Mouse (Mus musculus) gastrocnemius, adult 2 months (tissue): ENCODE data around the gene Abr. TPM values are rescaled to one million over a fixed set of nuclear protein-coding genes. Genes with fewer than 3 reads are reported as not detected.

Experiments used
- DNase-seq: peaks from one replicate; pipeline ENCODE4 v3.0.0; 2022
- H3K27ac ChIP-seq: fragments of 200-600 bp; 2 replicates; pipeline ENCODE4 v1.8.1; 2022; ENCODE audit warnings: mild to moderate bottlenecking
- H3K4me3 ChIP-seq: fragments of 200-600 bp; 2 replicates; pipeline ENCODE4 v1.8.1; 2022; ENCODE audit warnings: mild to moderate bottlenecking, moderate library complexity
- CTCF ChIP-seq: fragments of 200-600 bp; IDR thresholded peaks from 2 replicates; pipeline ENCODE4 v1.8.1; 2022; ENCODE audit warnings: antibody characterized with exemption, mild to moderate bottlenecking, moderate library complexity
- intact Hi-C: fragments of 180-260 bp; cut with DNase I; formaldehyde crosslinking; loops from one replicate; pipeline ENCODE4 v1.15.1; 2025
- total RNA-seq, 2 experiments: library from RNA; stranded (reverse); gene quantifications; 2 replicates each; pipeline ENCODE4 v1.2.3; 2021

Gene Abr
- total RNA-seq, 2 experiments from 2014 or later: 10.2 to 19.2 TPM

- intact Hi-C loops: no loop called here
- TF ChIP-seq CTCF: no peak
- peak; percentile 11 for DNase-seq
- Histone ChIP-seq H3K4me3 (no peak overlapping the region), H3K27ac (no peak overlapping the region)
Observed at GRCm38 (mm10) chr11:76467073-76467472, 155.0 kb downstream of the Abr start.

DNA sequence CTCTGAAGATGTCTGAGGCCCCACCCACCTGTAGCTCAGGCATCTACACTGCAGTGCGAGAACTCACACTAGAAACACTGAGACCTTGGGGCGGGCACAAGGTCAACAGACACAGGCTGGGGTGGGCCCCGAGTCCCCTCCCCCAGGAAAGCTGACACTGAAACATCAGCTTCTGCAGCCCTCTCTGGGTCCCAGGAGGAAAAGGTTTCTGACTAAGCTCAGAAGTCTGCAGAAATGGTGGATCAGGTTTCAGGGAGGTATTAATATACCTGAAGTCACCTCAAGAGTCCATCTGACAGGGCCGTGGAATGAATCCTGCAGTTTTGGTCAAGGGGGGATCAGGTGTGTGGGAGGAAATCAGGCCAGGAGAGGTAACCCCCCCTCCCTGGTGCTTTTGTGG is 156.2 kb downstream of the Abr start:
- intact Hi-C loops: no loop called here
- no peak for TF ChIP-seq CTCF
- H3K4me3 ChIP-seq: no peak overlapping the region
- no peak overlapping the region for H3K27ac ChIP-seq
- DNase-seq: peak; percentile 16

DNA sequence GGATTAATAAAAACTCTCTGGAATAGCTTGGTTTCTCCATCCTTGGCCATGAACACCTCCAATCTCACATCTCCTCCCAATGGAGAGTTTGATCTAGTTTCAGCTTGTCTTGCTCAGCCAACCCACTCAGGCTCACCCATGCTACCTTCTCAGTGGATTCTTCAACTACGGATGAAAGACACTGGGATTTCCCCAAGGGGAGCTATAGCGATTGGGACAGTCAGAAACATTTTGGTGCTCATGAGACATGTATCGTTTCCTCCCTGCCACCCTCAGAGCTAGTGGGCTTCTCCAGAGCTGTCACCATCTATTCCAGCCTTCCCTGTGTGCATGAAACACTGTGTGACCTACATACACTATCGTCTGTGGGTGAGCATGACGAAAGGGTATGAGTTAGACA is 160.4 kb downstream of the Abr start:
- H3K4me3 ChIP-seq: no peak overlapping the region
- H3K27ac ChIP-seq: no peak overlapping the region
- no peak for DNase-seq
- intact Hi-C loops: no loop called here
- no peak for TF ChIP-seq CTCF

GRCm38 (mm10) chr11:76461201-76461600 is 160.9 kb downstream of the Abr start:
- Histone ChIP-seq H3K4me3 (no peak overlapping the region), H3K27ac (no peak overlapping the region)
- DNase-seq: peak; percentile 2
- intact Hi-C loops: no loop called here
- TF ChIP-seq CTCF: no peak

DNA sequence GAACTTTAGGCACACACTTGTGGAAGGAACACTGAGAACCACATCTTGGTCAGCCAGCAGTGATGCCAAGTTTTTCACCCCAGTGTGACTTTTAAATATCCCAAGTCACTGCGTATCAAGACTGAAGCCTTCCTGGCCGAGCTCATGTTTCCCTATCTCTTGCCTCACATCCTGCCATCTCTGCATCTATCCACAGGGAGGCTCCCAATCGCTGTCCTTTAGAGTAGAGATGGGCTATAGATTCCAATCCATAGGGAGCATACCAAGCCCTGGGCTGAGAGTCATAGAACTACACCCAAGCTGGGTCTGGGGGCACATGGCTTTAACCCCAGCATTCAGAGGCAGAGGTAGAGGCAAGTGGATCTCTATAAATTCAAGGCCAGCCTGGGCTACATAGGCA is 162.6 kb downstream of the Abr start:
- Histone ChIP-seq H3K4me3 (no peak overlapping the region), H3K27ac (no peak overlapping the region)
- no peak for TF ChIP-seq CTCF
- DNase-seq: peak; percentile 3
- intact Hi-C loops: no loop called here

DNA sequence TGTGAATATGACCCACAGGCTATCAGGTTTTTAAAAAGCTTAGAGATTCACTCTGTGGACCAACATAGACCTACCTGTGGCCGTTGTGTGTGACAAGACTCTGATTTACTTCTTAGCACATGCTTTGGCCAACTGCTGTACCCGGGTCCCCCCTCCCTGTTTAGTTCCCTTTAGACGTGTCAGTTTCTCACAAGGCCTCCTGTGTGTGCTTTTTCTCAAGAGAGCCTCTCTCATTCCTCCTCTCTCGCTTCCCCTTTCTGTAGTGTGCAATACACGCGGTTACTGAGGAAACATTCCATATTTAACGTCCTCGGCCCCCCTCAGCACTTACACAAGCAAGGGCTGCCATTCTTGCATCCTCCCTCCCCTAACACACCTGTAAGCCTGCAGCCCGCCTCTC is 163.4 kb downstream of the Abr start:
- H3K4me3 ChIP-seq: no peak overlapping the region
- no peak for DNase-seq
- H3K27ac ChIP-seq: no peak overlapping the region
- no peak for TF ChIP-seq CTCF
- intact Hi-C loops: no loop called here

- Histone ChIP-seq H3K27ac (no peak overlapping the region), H3K4me3 (no peak overlapping the region)
- TF ChIP-seq CTCF: no peak
- DNase-seq: no peak
- intact Hi-C loops: loop anchor here (2.0 kb wide), 1 partner anchor 40 kb away; no protein-coding TSS in a partner anchor
Observed at GRCm38 (mm10) chr11:76456897-76457296, 165.2 kb downstream of the Abr start.

- Histone ChIP-seq H3K4me3 (no peak overlapping the region), H3K27ac (no peak overlapping the region)
- intact Hi-C loops: loop anchor here (2.0 kb wide), 1 partner anchor 41 kb away; no protein-coding TSS in a partner anchor
- peak; percentile 88 for DNase-seq
- no peak; the same call in 1 of the 2 replicates for TF ChIP-seq CTCF
Observed at GRCm38 (mm10) chr11:76456233-76456632, 165.9 kb downstream of the Abr start.

DNA sequence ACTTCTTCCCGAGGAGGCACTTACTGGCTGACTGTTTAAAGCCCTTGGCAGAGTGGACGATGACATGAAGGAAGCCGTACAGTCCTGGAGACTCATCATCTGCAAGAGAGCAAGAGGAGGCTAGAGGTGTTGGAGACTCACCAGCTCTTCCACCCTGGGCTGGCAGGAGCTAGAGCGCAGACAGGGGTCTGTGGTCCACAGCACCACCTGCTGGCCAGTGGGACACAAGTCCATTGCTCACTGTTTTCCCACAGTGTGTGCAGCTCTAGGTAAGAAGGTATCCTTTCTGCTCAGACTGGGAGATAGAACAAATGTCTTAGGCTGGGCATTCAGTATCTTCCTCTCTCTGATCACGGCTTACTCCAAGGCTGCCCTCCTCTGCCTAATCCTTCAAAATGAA is 167.6 kb downstream of the Abr start:
- peak; percentile 88 for DNase-seq
- intact Hi-C loops: loop anchor here (2.0 kb wide), 4 partner anchors 22 to 202 kb away; no protein-coding TSS in a partner anchor
- no peak overlapping the region for H3K4me3 ChIP-seq
- TF ChIP-seq CTCF: peak; percentile 96
- no peak overlapping the region for H3K27ac ChIP-seq

DNA sequence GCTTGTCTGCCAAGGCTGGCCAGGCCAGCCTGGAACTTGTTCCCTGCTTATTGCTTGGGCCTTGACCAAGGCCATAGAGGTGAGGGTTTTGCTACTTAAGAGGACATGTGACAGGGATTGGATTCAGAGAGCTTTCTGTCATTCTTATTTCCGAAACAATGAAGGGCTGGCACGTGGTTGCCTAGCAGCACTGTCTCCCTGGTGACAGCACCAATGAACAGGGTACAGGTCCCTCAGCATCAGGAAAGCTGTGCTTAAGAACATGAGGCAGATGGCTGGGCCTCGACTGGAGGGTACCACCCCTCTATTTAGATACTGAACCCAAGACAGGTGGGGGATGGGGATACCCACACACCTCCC is 171.9 kb downstream of the Abr start:
- intact Hi-C loops: no loop called here
- H3K4me3 ChIP-seq: no peak overlapping the region
- no peak for TF ChIP-seq CTCF
- peak overlapping the region; percentile 67 for H3K27ac ChIP-seq
- no peak for DNase-seq

GRCm38 (mm10) chr11:76449520-76450201 is 172.5 kb downstream of the Abr start:
- intact Hi-C loops: no loop called here
- Histone ChIP-seq H3K4me3 (no peak overlapping the region), H3K27ac (peak overlapping the region; percentile 67)
- TF ChIP-seq CTCF: no peak
- DNase-seq: peak; percentile 78

- no peak overlapping the region for H3K4me3 ChIP-seq
- intact Hi-C loops: no loop called here
Observed at GRCm38 (mm10) chr11:76446251-76446650, 175.9 kb downstream of the Abr start.

DNA sequence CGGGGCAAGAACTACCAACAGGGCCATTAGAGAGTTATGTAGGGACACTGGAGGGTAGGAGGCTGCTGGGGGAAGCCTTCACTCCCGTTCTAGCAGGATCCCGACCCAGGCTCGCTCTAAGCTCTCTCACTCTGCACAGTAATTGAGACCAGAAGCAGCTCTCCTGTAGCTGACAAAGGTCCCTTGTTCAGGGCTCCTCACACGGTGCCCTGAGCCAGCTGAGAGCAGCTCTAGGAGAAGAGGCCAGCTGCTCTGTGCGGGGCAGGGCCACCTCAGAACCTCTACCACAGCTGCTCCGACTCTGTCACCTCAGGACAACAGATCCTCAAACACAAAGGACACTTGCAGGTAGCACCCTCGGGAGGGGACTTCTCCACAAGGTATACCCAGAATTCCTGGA is 176.7 kb downstream of the Abr start:
- no peak for TF ChIP-seq CTCF
- no peak for DNase-seq
- intact Hi-C loops: no loop called here
- Histone ChIP-seq H3K27ac (no peak overlapping the region), H3K4me3 (no peak overlapping the region)

More at GRCm38 (mm10) chr11:76446251-76446650, 175.9 kb downstream of the Abr start:
- DNase-seq: no peak
- no peak for TF ChIP-seq CTCF
- H3K27ac ChIP-seq: 0 out of 2 replicates have a peak overlapping the region, but pooled peaks have one; percentile 36

GRCm38 (mm10) chr11:76439666-76440065 is 182.4 kb downstream of the Abr start:
- intact Hi-C loops: no loop called here
- H3K27ac ChIP-seq: no peak overlapping the region
- TF ChIP-seq CTCF: no peak
- H3K4me3 ChIP-seq: no peak overlapping the region
- DNase-seq: no peak
